Mouse (Mus musculus): ENCODE measurements at regions not wholly inside any gene's neighbourhood (a gene's known extent, or its start where the extent isn't known, plus 50 kb on each side); places are given as distances from the start of the nearest gene placed in this dataset.

- no peak for TF ChIP-seq CTCF (IDR thresholded peaks at IDR 0.05; ENCODE audit: extremely low read depth, insufficient read length, insufficient replicate concordance, low read depth, low read length)
- TF ChIP-seq POLR2A (IDR thresholded peaks at IDR 0.05; ENCODE audit: low read depth, low read length) = no peak
Observed at GRCm38 (mm10) chr4:89070430-89070829, 66.5 kb upstream of the Mtap start.

All from small intestine, adult 2 months (tissue).